Mouse (Mus musculus): ENCODE measurements at regions not wholly inside any gene's neighbourhood (a gene's known extent, or its start where the extent isn't known, plus 50 kb on each side); places are given as distances from the start of the nearest gene placed in this dataset.

DNA sequence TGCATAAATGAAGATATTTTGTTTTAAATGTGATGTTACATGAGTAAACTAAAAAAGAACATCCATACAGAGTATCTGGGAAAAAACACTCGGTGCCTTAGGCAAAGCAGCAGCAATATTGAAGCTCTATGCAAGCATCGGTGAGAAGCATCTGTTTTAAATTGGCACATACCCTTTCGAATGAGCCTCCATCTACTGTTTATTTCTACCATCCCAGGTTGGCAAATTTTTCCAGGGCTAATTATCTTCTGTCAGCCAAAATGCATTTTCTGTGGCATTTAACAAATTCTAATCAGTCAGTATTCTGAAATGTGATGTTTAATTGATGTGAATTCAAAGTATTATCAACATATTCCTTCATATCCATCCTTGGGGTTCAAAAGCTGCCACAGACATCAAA lies 1463.8 kb downstream of the Fstl5 start:
- Histone ChIP-seq H3K9ac (ENCODE audit: low read depth, low read length) (no peak overlapping the region), H3K27me3 (ENCODE audit: control insufficient read depth, insufficient read depth, low read depth, low read length) (no peaks in the 10 kb centered on the region), H3K4me2 (ENCODE audit: low read length) (no peak overlapping the region), H3K4me3 (ENCODE audit: low read depth, low read length) (no peak overlapping the region), H3K27ac (ENCODE audit: low read length) (no peak overlapping the region), H3K9me3 (replicated peaks; ENCODE audit: control insufficient read depth, low read length, poor library complexity, severe bottlenecking) (no peaks in the 10 kb centered on the region), H3K36me3 (ENCODE audit: control insufficient read depth, insufficient read depth, low read length) (no peaks in the 10 kb centered on the region), H3K4me1 (ENCODE audit: control insufficient read depth, insufficient read depth, low read length) (no peaks in the 10 kb centered on the region)
- ATAC-seq, result no peak
- WGBS, result 66% methylated on average over 3 of the region's 3 CpGs

DNA sequence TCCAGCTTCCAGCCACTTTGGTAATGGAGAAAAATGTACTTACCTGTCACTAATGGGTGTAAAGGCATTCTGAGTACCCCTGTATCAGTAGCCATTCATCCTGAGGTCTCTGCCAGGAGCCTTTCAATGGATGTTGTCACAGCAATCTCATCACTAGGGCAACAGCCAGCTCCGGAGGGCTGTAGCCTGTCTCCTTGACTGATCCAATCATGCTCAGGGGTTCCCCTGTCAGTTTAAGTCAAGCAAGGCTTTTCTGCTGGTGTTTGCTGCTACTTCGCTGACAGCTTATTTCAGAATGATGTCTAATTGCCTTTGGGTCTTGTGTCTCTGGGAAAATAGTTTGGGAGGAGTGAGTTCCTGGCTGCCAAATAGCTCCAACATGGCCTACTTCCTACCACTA lies 1503.2 kb downstream of the Fstl5 start:
- Histone ChIP-seq H3K4me3 (ENCODE audit: low read depth, low read length) (no peak overlapping the region), H3K9ac (ENCODE audit: low read depth, low read length) (no peak overlapping the region), H3K4me2 (ENCODE audit: low read length) (no peak overlapping the region), H3K27me3 (ENCODE audit: control insufficient read depth, insufficient read depth, low read depth, low read length) (no peaks in the 10 kb centered on the region), H3K9me3 (replicated peaks; ENCODE audit: control insufficient read depth, low read length, poor library complexity, severe bottlenecking) (no peaks in the 10 kb centered on the region), H3K27ac (ENCODE audit: low read length) (no peak overlapping the region; the same call in 1 of the 2 replicates), H3K4me1 (ENCODE audit: control insufficient read depth, insufficient read depth, low read length) (no peaks in the 10 kb centered on the region), H3K36me3 (ENCODE audit: control insufficient read depth, insufficient read depth, low read length) (no peaks in the 10 kb centered on the region)
- WGBS, result 68% methylated on average over 2 of the region's 2 CpGs
- ATAC-seq, result peak; percentile 67; the same call in 1 of the 2 replicates

DNA sequence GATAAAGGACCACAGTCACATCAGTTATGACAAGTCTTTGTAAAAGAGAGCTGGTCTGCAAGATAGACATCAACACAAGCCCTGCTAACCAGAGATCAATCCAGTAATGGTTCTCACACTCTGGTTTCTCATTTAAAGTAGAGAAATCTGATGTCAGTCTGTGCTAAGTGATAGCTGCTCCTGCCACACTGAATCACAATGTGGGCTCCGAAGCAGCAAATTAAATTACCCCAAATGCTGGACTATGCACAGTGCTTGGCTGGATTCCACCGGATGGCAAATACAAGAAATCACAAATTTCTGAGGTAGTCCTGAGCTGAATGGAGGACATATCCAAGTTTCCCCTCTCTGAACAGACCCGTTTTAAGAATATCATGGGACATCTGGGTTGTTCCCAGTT lies 1513.1 kb downstream of the Fstl5 start:
- Histone ChIP-seq H3K4me1 (ENCODE audit: control insufficient read depth, insufficient read depth, low read length) (no peaks in the 10 kb centered on the region), H3K36me3 (ENCODE audit: control insufficient read depth, insufficient read depth, low read length) (no peaks in the 10 kb centered on the region), H3K9ac (ENCODE audit: low read depth, low read length) (no peak overlapping the region), H3K27ac (ENCODE audit: low read length) (no peak overlapping the region), H3K9me3 (replicated peaks; ENCODE audit: control insufficient read depth, low read length, poor library complexity, severe bottlenecking) (no peaks in the 10 kb centered on the region), H3K4me2 (ENCODE audit: low read length) (no peak overlapping the region), H3K27me3 (ENCODE audit: control insufficient read depth, insufficient read depth, low read depth, low read length) (no peaks in the 10 kb centered on the region), H3K4me3 (ENCODE audit: low read depth, low read length) (no peak overlapping the region)
- ATAC-seq, result no peak
- 69% methylated on average over 3 of the region's 3 CpGs for WGBS

All from midbrain, embryonic 16.5 days (tissue).